Mouse (Mus musculus) megakaryocyte, embryonic 14.5 days (primary cell): ENCODE results near the gene Vps8.

Experiments used
- FLI1 ChIP-seq: IDR thresholded peaks from 2 replicates; pipeline ENCODE4 v1.6.1; 2012; ENCODE audit warnings: low read length, inconsistent platforms, mixed read lengths
- GATA1 ChIP-seq: IDR thresholded peaks from 3 replicates; pipeline ENCODE4 v1.6.1; 2012; ENCODE audit warnings: mixed read lengths, low read length, inconsistent platforms, borderline replicate concordance

- no peak for TF ChIP-seq GATA1
- no peak for TF ChIP-seq FLI1
Measured at GRCm38 (mm10) chr16:21390744-21391143, 32.2 kb upstream of the Vps8 start.
